Mouse (Mus musculus) lung, postnatal 0 days (tissue): ENCODE measurements around the gene Tmem274. TPM values are rescaled to one million over a fixed set of nuclear protein-coding genes. Genes with fewer than 3 reads are reported as not detected.

Experiments
- ATAC-seq: fragments of 200-750 bp; cut with Nextera tagmentation; 2 replicates; pipeline ENCODE4 v1.8.0; 2017; ENCODE audit warnings: moderate library complexity
- DNase-seq: peaks from one replicate; pipeline ENCODE4 v3.0.0-alpha.2; 2016; ENCODE audit warnings: low spot score
- H3K27ac ChIP-seq: fragments of 300-500 bp; sonication (generic); 2 replicates; pipeline ENCODE4 v1.5.1; 2014; ENCODE audit warnings: antibody characterized with exemption, mild to moderate bottlenecking, low read length, mixed read lengths
- H3K27me3 ChIP-seq: fragments of 300-500 bp; sonication (generic); replicated peaks from 2 replicates; pipeline ENCODE4 v1.6.1; 2014; ENCODE audit warnings: low read length, mixed read lengths; ENCODE audit not compliant: insufficient read depth
- H3K36me3 ChIP-seq: fragments of 300-500 bp; sonication (generic); 2 replicates; pipeline ENCODE4 v1.6.1; 2014; ENCODE audit warnings: low read length, mixed read lengths; ENCODE audit not compliant: insufficient read depth
- H3K4me1 ChIP-seq: fragments of 300-500 bp; sonication (generic); 2 replicates; pipeline ENCODE4 v1.6.1; 2014; ENCODE audit warnings: antibody characterized with exemption, low read depth, low read length, mixed read lengths; ENCODE audit not compliant: insufficient read depth
- H3K4me2 ChIP-seq: fragments of 300-500 bp; sonication (generic); replicated peaks from 2 replicates; pipeline ENCODE4 v1.6.1; 2014; ENCODE audit warnings: low read depth, mild to moderate bottlenecking, low read length, moderate library complexity, mixed read lengths
- H3K4me3 ChIP-seq: fragments of 300-500 bp; sonication (generic); 2 replicates; pipeline ENCODE4 v1.5.1; 2014; ENCODE audit warnings: low read depth, low read length
- H3K9ac ChIP-seq: fragments of 300-500 bp; sonication (generic); replicated peaks from 2 replicates; pipeline ENCODE4 v1.6.1; 2014; ENCODE audit warnings: low read depth, mild to moderate bottlenecking
- H3K9me3 ChIP-seq: fragments of 300-500 bp; sonication (generic); 2 replicates; pipeline ENCODE4 v1.6.1; 2016; ENCODE audit warnings: low read length, mixed read lengths
- CTCF ChIP-seq: IDR thresholded peaks from 2 replicates; pipeline ENCODE4 v1.5.1; 2016; ENCODE audit warnings: antibody characterized with exemption, mild to moderate bottlenecking
- EP300 ChIP-seq: IDR thresholded peaks from 2 replicates; pipeline ENCODE4 v1.6.1; 2016; ENCODE audit warnings: antibody characterized with exemption, mild to moderate bottlenecking, control low read depth
- WGBS: fragments of 180-500 bp; shearing (Covaris S2); extraction: QIAGEN DNeasy Blood & Tissue Kit; methylation state at CpG from one replicate; pipeline ENCODE4 v1.1.7; 2014; 5-methylcytosine and 5-hydroxymethylcytosine counted together
- polyA plus RNA-seq: library from polyadenylated mRNA; unstranded; fragments of >200 nt; fragmentation: Nextera tagmentation; extraction: Ambion mirVana; gene quantifications from 2 replicates; pipeline ENCODE4 v1.2.1, GENCODE M21; 2015

Gene Tmem274
- polyA plus RNA-seq, 1 experiment from 2014 or later = not detected

DNA sequence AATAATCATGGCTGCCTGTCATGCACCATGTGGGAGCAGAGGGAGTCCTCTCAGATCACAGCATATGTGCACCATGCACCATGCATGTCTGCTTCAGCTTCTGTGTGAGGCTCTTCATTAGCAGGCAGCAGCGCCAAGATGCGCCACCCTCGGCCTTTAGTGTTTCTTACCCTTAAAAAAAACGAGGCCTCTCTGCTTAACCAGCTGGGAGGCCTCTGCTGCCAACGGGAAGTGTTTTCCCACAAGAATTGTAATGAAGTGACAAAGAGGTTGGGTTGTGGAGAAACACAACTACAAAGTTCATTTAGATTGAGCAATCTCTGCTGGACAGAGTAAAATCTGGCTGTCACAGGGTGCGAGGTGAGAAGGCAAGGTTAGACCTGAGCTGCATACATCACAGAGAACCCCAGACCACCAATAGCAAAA lies 34.1 kb downstream of the Tmem274 start:
- TF ChIP-seq CTCF (0 out of 2 replicates have a peak, but pooled peaks have one; percentile 8), EP300 (peak; percentile 75)
- H3K9ac ChIP-seq = no peak overlapping the region
- no peaks in the 10 kb centered on the region for H3K9me3 ChIP-seq
- no peaks in the 10 kb centered on the region for H3K27me3 ChIP-seq
- H3K27ac ChIP-seq = no peak overlapping the region; the same call in 1 of the 2 replicates
- peak; percentile 81 for ATAC-seq
- H3K4me2 ChIP-seq = no peak overlapping the region
- H3K4me3 ChIP-seq = no peak overlapping the region
- WGBS = 35% methylated on average over 6 of the region's 6 CpGs
- peak; percentile 88 for DNase-seq
- no peaks in the 10 kb centered on the region for H3K36me3 ChIP-seq
- H3K4me1 ChIP-seq = no peaks in the 10 kb centered on the region

DNA sequence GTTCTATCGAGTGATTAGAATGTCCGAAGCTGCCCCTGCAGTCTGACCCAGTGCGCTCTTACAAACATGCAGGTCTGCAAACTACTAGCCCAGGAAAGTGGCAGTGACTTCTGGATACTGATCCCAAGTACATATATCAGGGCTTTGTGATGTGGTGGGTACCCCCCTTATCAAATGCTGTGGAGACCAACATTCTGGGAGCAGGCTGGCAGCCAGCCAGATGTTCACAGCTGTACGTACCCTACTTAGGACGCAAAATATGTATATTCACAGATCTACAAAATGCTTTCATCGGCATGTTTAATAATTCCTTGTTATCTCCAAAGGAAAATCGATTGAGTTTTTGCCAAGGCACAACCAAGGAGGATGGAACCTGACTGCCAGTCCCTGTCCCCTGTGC lies 34.9 kb downstream of the Tmem274 start:
- Histone ChIP-seq H3K27me3 (no peaks in the 10 kb centered on the region), H3K9ac (no peak overlapping the region), H3K4me1 (no peaks in the 10 kb centered on the region), H3K9me3 (no peaks in the 10 kb centered on the region), H3K4me3 (no peak overlapping the region), H3K36me3 (no peaks in the 10 kb centered on the region), H3K27ac (no peak overlapping the region), H3K4me2 (no peak overlapping the region)
- TF ChIP-seq CTCF = no peak
- TF ChIP-seq EP300 = no peak
- WGBS = 51% methylated on average over 7 of the region's 7 CpGs
- DNase-seq = no peak
- ATAC-seq = no peak

GRCm38 (mm10) chr4:149515706-149516105 lies 38.5 kb downstream of the Tmem274 start:
- no peaks in the 10 kb centered on the region for H3K9me3 ChIP-seq
- 89% methylated on average over 5 of the region's 5 CpGs for WGBS
- no peak overlapping the region for H3K9ac ChIP-seq
- H3K36me3 ChIP-seq = no peaks in the 10 kb centered on the region
- no peak overlapping the region for H3K4me3 ChIP-seq
- H3K4me1 ChIP-seq = no peaks in the 10 kb centered on the region
- no peak overlapping the region for H3K27ac ChIP-seq
- no peak overlapping the region for H3K4me2 ChIP-seq
- no peak for TF ChIP-seq CTCF
- no peak for TF ChIP-seq EP300
- no peak for ATAC-seq
- H3K27me3 ChIP-seq = no peaks in the 10 kb centered on the region
- no peak for DNase-seq

GRCm38 (mm10) chr4:149517868-149518340 lies 40.7 kb downstream of the Tmem274 start, which contains the start of gene Ctnnbip1:
TSS of gene Ctnnbip1 (plus strand) at chr4:149518236.
- Histone ChIP-seq H3K4me2 (peak within 1 kb of the TSS; percentile 97), H3K27me3 (no peaks in the 10 kb centered on the region), H3K36me3 (no peaks in the 10 kb centered on the region), H3K9me3 (no peaks in the 10 kb centered on the region), H3K9ac (peak within 1 kb of the TSS; percentile 60), H3K4me1 (no peaks in the 10 kb centered on the region), H3K27ac (peak within 1 kb of the TSS; percentile 27), H3K4me3 (peak within 1 kb of the TSS; percentile 65)
- WGBS = under 1% methylated on average over 36 of the region's 46 CpGs
- ATAC-seq (peak; percentile 99), DNase-seq (peak; percentile 98)
- no peak for TF ChIP-seq CTCF
- TF ChIP-seq EP300 = no peak

DNA sequence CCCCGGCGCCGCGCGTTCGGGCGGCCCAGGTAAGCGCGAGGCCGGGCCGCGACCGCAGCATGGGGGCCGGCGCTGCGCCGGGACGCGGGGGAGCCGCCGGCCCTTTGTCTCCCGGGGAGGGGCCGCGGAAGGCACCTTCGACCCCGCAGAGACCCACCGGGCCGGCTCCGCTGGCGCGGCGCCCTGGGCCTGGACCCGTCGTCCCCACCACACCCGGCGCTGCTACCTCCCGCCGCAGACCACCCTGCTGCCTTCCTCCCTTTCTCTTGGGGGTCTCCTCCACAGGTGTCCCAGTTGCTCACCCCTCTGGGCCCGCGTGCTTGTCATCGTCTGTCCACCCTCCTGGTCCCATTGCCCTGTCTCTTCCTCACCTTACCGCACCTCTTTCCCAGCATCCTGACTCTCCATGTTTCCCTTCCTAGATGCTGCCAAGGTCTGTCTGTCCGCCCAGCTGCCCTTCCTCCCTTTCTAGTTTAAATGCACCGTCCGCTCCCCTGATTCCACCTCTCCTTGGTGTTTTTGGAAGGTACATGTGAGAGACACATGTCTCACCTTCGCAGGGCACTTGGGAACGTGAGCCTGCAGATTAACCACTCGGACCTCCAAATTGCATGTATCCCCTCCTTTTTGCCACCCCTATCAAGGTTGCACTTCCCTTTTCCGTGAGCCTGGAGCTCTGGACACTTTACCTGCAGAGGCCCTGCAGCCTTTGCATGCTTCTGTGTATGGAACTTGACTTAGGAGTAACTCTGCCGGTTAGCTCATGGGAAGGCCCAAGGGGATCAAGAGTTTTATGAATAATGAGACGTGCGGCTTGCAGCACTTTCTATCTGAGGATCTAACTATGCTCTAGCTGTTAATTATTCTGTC lies 41.4 kb downstream of the Tmem274 start:
- Histone ChIP-seq H3K4me2 (peak overlapping the region; percentile 97), H3K9me3 (no peaks in the 10 kb centered on the region), H3K4me1 (no peaks in the 10 kb centered on the region), H3K27me3 (no peaks in the 10 kb centered on the region), H3K4me3 (peak overlapping the region; percentile 65), H3K36me3 (no peaks in the 10 kb centered on the region), H3K27ac (peak overlapping the region; percentile 27), H3K9ac (peak overlapping the region; percentile 60)
- ATAC-seq = no peak
- 5% methylated on average over 36 of the region's 52 CpGs for WGBS
- no peak for DNase-seq
- TF ChIP-seq EP300 (no peak), CTCF (no peak)

DNA sequence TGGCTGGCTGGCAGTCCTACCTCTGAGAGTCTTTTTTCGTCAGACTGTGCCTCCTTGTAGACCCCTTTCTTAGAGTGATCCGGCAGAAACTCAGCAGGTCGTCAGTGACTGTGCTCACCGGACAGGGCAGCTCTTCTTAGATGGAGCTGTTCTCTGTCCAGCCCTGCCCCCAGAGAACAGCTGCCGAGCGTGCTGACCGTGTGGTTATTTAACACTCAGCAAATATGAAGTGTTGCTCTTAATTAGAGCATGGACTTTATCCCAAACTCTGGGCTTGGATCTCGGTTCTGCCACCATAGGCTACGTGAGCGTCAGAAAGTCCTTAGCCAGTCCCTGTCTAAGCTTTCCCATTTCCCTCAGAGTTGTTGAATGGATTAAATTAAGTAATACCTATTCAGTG lies 44.1 kb downstream of the Tmem274 start:
- Histone ChIP-seq H3K9me3 (no peaks in the 10 kb centered on the region), H3K4me1 (no peaks in the 10 kb centered on the region), H3K27me3 (no peaks in the 10 kb centered on the region), H3K9ac (no peak overlapping the region), H3K27ac (no peak overlapping the region), H3K4me2 (no peak overlapping the region), H3K4me3 (no peak overlapping the region), H3K36me3 (no peaks in the 10 kb centered on the region)
- TF ChIP-seq CTCF (no peak), EP300 (no peak)
- no peak for ATAC-seq
- 63% methylated on average over 10 of the region's 10 CpGs for WGBS
- no peak for DNase-seq
